Mouse (Mus musculus) kidney, embryonic 16.5 days (tissue): ENCODE measurements around the gene Chml. TPM values are rescaled to one million over a fixed set of nuclear protein-coding genes. Genes with fewer than 3 reads are reported as not detected.

Source experiments
- ATAC-seq: fragments of 200-750 bp; cut with Nextera tagmentation; 2 replicates; pipeline ENCODE4 v1.8.0; 2017; ENCODE audit warnings: moderate TSS enrichment; ENCODE audit not compliant: low FRiP score, low TSS enrichment
- H3K27ac ChIP-seq: fragments of 300-500 bp; sonication (generic); 2 replicates; pipeline ENCODE4 v1.5.1; 2014; ENCODE audit warnings: low read length
- H3K27me3 ChIP-seq: fragments of 300-500 bp; sonication (generic); 2 replicates; pipeline ENCODE4 v1.6.1; 2014; ENCODE audit warnings: low read length, control low read depth, mixed read lengths; ENCODE audit not compliant: insufficient read depth
- H3K36me3 ChIP-seq: fragments of 300-500 bp; sonication (generic); 2 replicates; pipeline ENCODE4 v1.6.1; 2014; ENCODE audit warnings: low read length, control low read depth, mixed read lengths; ENCODE audit not compliant: insufficient read depth
- H3K4me1 ChIP-seq: fragments of 300-500 bp; sonication (generic); 2 replicates; pipeline ENCODE4 v1.6.1; 2014; ENCODE audit warnings: low read length, control low read depth, mixed read lengths; ENCODE audit not compliant: insufficient read depth
- H3K4me2 ChIP-seq: fragments of 300-500 bp; sonication (generic); replicated peaks from 2 replicates; pipeline ENCODE4 v1.6.1; 2014; ENCODE audit warnings: low read depth, low read length
- H3K4me3 ChIP-seq: fragments of 300-500 bp; sonication (generic); 2 replicates; pipeline ENCODE4 v1.5.1; 2014; ENCODE audit warnings: mild to moderate bottlenecking, low read length
- H3K9ac ChIP-seq: fragments of 300-500 bp; sonication (generic); replicated peaks from 2 replicates; pipeline ENCODE4 v1.6.1; 2014; ENCODE audit warnings: low read length
- H3K9me3 ChIP-seq: fragments of 300-500 bp; sonication (generic); 2 replicates; pipeline ENCODE4 v1.6.1; 2016; ENCODE audit warnings: low read length, control low read depth
- WGBS: fragments of 180-500 bp; shearing (Covaris S2); extraction: QIAGEN DNeasy Blood & Tissue Kit; methylation state at CpG from one replicate; pipeline ENCODE4 v1.1.7; 2014; 5-methylcytosine and 5-hydroxymethylcytosine counted together
- polyA plus RNA-seq: library from polyadenylated mRNA; unstranded; fragments of >200 nt; fragmentation: Nextera tagmentation; extraction: Ambion mirVana; gene quantifications from 2 replicates; pipeline ENCODE4 v1.2.1, GENCODE M21; 2015

The Chml gene
- polyA plus RNA-seq = 3.0 and 3.6 TPM in 2 replicates

DNA sequence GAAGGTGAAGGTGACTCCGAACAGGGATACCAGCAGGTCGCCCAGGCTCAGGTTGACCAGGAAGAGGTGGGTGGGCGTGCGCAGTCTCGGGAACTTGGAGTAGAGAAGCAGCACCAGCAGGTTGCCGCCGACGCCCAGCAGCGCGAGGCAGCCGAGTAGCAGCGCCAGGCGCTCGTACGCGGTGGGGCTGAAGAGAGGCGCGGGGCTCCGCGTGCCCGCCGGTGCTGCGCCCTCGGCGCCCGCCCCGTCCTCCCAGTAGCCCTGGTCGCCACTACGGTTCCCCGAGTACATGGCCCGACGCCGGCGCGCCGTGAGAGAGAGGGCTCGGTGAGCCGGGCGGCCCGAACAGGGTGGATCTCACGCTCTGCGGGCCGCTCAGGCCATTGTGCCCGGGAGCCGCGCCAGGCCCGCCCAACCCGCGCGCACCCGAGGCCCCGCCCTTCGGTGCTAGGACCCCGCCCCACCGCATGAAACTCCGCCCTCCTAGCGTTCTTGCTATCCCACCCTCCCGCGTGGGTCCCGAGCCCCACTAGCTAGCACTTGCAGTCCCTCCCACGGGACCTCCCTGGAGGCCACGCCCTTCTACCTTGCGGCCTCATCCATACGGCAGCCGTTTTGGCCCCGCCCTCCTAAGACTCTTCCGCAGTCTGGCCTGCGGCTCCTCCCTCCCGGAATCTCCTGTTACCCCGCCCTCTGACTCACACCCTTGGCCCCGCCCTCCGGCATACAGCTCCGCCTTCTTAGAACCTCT, at the start of gene Chml, which contains the start of gene Opn3:
Gene Chml, minus strand, starts transcription at position 656 of the 751 bp plus-strand sequence.
Gene Opn3, minus strand, starts transcription at position 531 of the 751 bp plus-strand sequence.
- Histone ChIP-seq H3K9ac (peak within 1 kb of the TSS; percentile 87), H3K36me3 (peaks cover 8% of the 10 kb centered on the region), H3K4me2 (peak within 1 kb of the TSS; percentile 73), H3K4me3 (peak within 1 kb of the TSS; percentile 82), H3K4me1 (peaks cover 9% of the 10 kb centered on the region), H3K27me3 (no peaks in the 10 kb centered on the region), H3K9me3 (no peaks in the 10 kb centered on the region), H3K27ac (peak within 1 kb of the TSS; percentile 86)
- WGBS = 0% methylated on average over 67 of the region's 73 CpGs
- peak; percentile 98 for ATAC-seq

DNA sequence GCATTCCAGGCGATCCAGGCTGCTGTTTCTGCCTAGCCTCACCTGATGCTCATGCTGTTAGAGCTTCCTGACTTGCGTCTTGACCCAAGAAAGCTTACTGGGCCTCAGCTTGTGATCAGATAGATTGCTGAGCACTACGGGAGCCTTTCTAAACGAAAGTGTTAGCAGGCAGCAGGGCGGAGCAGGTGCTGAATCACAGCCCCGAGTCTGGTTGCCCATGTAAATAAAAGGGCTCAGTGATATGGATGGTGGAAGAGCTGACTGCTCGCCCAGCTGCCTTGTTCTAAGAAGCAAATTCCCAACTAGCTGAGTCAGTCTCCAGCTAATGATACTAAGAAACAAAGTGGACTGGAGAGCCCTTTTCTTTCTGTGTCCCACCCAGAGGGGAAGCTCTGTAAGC, 33.1 kb upstream of the Chml start:
- Histone ChIP-seq H3K27me3 (no peaks in the 10 kb centered on the region), H3K9ac (no peak overlapping the region), H3K36me3 (no peaks in the 10 kb centered on the region), H3K4me1 (no peaks in the 10 kb centered on the region), H3K4me2 (no peak overlapping the region), H3K27ac (no peak overlapping the region), H3K4me3 (no peak overlapping the region), H3K9me3 (no peaks in the 10 kb centered on the region)
- ATAC-seq = no peak
- WGBS = 41% methylated on average over 7 of the region's 7 CpGs

DNA sequence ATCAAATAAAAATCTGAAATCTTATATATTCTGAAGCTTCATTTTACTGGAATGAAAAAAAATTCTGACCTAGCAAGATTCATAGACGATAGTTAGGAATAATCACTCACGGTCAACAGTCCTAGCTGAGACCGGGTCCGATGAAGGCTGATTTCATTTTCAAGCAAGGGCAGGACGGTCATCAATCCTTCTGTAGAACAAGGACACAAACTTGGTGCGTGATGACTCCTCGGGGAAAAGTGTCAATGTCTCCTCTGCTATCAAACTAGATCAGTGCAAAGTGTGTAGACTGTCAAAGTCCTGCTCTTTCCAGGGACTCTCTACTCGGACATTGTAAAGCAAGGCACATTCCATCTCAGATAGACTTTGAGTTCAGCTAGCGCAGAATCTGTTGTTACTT, 24.1 kb upstream of the Chml start:
- no peaks in the 10 kb centered on the region for H3K27me3 ChIP-seq
- H3K4me2 ChIP-seq = no peak overlapping the region
- no peak overlapping the region for H3K27ac ChIP-seq
- no peaks in the 10 kb centered on the region for H3K9me3 ChIP-seq
- no peak overlapping the region for H3K4me3 ChIP-seq
- H3K9ac ChIP-seq = no peak overlapping the region
- H3K36me3 ChIP-seq = no peaks in the 10 kb centered on the region
- H3K4me1 ChIP-seq = no peaks in the 10 kb centered on the region
- 86% methylated on average over 9 of the region's 9 CpGs for WGBS
- ATAC-seq = no peak

DNA sequence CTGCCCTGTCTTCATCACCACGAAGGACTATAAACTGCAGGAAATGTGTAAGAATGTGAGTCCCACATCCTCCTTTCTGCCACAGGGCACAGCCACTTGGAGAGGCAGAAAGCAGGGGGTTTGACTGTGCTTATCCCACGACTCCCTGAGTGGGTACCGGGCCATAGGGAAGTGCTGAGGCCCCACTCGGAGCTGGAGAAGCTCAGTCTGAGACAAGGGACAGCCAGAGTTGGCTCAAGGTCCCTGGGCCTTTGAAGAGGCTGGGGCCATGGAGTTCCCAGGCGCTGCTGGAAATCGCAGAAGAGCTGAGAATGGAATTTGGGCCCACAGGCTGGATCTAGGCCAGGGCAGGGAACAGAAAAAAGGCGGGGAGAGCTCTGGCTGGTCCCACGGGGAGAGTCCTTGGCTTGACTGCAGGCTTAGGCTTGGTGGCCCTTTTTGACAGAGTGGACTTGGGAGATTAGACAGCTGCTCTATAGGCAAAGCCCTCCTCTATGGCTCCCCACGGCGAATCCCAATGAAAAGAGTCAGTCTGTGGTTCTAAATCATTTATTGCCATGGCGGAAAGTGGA, 19.7 kb upstream of the Chml start:
- Histone ChIP-seq H3K27me3 (no peaks in the 10 kb centered on the region), H3K9me3 (no peaks in the 10 kb centered on the region), H3K4me2 (no peak overlapping the region), H3K27ac (no peak overlapping the region), H3K4me3 (no peak overlapping the region), H3K4me1 (no peaks in the 10 kb centered on the region), H3K9ac (no peak overlapping the region), H3K36me3 (no peaks in the 10 kb centered on the region)
- 76% methylated on average over 11 of the region's 11 CpGs for WGBS
- peak; percentile 71 for ATAC-seq

DNA sequence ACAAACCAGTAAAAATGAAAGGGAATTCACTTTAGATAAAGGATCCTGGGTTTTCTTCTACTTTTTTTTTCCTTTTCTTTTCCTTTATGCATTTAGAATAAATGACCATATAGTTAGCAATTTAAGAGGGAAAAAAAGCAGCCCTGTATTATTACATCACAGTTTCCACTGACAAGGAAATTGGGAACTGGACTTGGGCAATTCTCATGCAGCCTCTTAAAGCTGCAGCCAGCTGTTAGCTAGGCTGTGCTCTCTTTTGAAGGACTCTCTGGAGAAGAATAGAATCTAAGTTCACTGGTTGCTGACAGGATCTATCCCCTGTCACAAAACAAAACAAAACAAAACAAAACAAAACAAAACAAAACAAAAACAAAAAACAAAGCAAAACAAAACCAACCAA, 15.3 kb upstream of the Chml start:
- Histone ChIP-seq H3K4me1 (no peaks in the 10 kb centered on the region), H3K4me2 (no peak overlapping the region), H3K27ac (no peak overlapping the region), H3K36me3 (no peaks in the 10 kb centered on the region), H3K9ac (no peak overlapping the region), H3K27me3 (no peaks in the 10 kb centered on the region), H3K4me3 (no peak overlapping the region), H3K9me3 (no peaks in the 10 kb centered on the region)
- no peak; the same call in 1 of the 2 replicates for ATAC-seq

DNA sequence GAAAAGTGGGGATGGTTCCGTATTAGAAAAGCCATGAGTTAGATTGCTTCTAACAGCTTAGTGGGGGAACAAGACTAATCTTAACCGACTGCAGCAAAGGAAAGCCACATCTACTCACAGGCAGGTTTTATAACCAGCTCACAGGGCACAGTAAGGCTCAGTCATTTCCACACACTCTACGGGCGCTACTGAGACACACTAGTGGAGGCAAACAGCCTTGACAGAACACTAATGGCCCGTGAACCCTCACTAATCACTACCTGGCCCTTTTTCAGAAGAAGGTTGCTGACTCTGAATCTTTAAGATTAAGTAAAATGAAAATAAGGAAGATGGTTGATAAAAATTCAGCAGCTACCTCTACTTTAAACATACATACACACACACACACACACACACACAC, 14.9 kb upstream of the Chml start:
- ATAC-seq = peak; percentile 78; the same call in 1 of the 2 replicates

DNA sequence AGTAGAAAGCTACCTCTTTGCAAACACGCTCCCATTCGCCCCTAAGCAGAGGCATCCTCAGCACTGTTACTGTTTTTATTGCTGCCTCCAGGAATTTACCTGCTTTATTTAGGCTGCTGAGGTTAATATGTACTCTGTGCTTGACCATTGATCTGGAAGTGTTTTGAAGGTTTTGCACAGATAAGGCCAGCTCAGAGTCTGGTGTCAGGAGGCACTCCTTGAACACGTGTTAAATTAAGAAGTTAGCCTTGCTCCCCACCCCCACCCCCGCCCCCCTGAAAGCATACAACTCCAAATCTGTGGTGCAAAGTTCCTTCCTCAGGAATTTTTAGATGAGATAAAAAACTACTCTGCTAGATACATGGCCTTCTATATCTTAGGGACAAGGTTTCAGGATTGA, 8.4 kb upstream of the Chml start:
- H3K27ac ChIP-seq = no peak overlapping the region
- WGBS = 73% methylated on average over 4 of the region's 4 CpGs
- no peak overlapping the region for H3K4me2 ChIP-seq
- H3K9me3 ChIP-seq = no peaks in the 10 kb centered on the region
- no peak overlapping the region for H3K9ac ChIP-seq
- H3K4me3 ChIP-seq = no peak overlapping the region
- ATAC-seq = no peak
- no peaks in the 10 kb centered on the region for H3K27me3 ChIP-seq
- H3K4me1 ChIP-seq = no peaks in the 10 kb centered on the region
- no peaks in the 10 kb centered on the region for H3K36me3 ChIP-seq

More for the DNA sequence above, 14.9 kb upstream of the Chml start:
- Histone ChIP-seq H3K36me3 (no peaks in the 10 kb centered on the region), H3K27ac (no peak overlapping the region), H3K9ac (no peak overlapping the region), H3K4me3 (no peak overlapping the region), H3K9me3 (no peaks in the 10 kb centered on the region), H3K27me3 (no peaks in the 10 kb centered on the region), H3K4me1 (no peaks in the 10 kb centered on the region), H3K4me2 (no peak overlapping the region)
- 46% methylated on average over 5 of the region's 5 CpGs for WGBS

DNA sequence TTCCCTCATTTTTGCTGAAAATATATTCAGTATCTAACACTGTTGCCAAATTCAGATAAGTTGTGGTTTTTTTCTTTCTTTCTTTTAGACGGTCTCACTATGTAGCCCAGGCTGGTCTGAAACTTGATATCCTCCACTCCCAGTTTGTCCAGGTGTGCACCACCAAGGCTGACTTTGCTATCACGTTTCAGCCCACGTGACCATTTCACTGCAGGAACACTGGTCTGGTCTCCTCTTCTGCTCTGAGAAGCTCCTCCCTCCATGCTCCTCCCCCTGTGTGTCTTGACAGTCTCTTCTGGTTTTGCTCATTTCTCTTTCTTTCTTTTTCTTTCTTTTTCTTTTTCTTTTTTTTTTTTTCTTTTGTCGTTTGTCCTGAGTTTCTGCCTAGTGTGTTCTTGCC, 7.1 kb upstream of the Chml start:
- no peaks in the 10 kb centered on the region for H3K27me3 ChIP-seq
- no peak overlapping the region for H3K4me2 ChIP-seq
- H3K36me3 ChIP-seq = no peaks in the 10 kb centered on the region
- H3K9ac ChIP-seq = no peak overlapping the region
- peak; percentile 81; the same call in 1 of the 2 replicates for ATAC-seq
- WGBS = 24% methylated on average over 4 of the region's 4 CpGs
- H3K27ac ChIP-seq = no peak overlapping the region
- no peaks in the 10 kb centered on the region for H3K9me3 ChIP-seq
- H3K4me1 ChIP-seq = no peaks in the 10 kb centered on the region
- no peak overlapping the region for H3K4me3 ChIP-seq

DNA sequence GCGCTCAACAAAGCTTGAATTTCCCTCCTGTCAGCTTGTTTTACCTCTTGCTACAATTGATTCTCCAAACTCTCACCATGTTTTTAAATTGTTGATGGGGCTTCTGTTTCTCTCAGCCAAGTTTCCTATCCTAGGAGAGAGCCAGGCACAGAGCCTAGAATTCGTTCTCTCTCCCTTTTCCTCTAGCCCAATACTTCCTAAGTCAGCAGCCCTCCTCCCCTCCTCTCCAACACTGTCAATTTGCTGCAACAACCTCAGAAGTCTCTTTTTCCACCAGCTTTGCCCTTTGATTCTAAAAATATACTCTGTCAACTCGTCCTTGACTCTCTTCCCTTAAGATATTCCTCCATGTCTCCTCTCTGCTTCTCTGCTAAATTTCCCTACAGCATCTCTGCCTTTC, 6.7 kb upstream of the Chml start:
- 49% methylated on average over 3 of the region's 3 CpGs for WGBS
- Histone ChIP-seq H3K9ac (no peak overlapping the region), H3K4me3 (no peak overlapping the region), H3K27me3 (no peaks in the 10 kb centered on the region), H3K4me1 (no peaks in the 10 kb centered on the region), H3K4me2 (no peak overlapping the region), H3K36me3 (no peaks in the 10 kb centered on the region), H3K9me3 (no peaks in the 10 kb centered on the region), H3K27ac (no peak overlapping the region)
- no peak for ATAC-seq

DNA sequence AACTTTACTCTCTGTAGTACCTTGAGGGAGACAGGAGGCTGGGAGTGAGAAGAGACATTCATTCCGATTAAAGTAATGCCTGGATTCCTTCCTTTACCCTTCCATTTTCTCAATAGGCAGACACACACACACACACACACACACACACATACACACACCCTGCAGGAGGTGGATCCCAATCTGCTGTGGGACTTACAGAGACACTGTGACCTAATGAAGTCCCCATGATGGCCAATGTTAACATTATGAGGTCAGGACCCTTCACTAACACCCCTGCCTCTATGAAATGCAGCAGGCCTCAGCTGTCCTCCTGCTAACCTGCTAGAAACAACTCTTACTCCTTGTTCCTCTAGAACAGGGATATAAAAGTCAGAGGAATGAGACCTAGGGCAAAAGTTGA, 5.6 kb upstream of the Chml start, which contains the start of gene Wdr64:
Gene Wdr64, plus strand, starts transcription at position 301 of the 400 bp plus-strand sequence.
- H3K9me3 ChIP-seq = no peaks in the 10 kb centered on the region
- H3K4me1 ChIP-seq = no peaks in the 10 kb centered on the region
- 79% methylated on average over 1 of the region's 1 CpGs for WGBS
- H3K27ac ChIP-seq = no peak within 1 kb of the TSS
- no peak within 1 kb of the TSS for H3K4me2 ChIP-seq
- no peak within 1 kb of the TSS for H3K9ac ChIP-seq
- no peak within 1 kb of the TSS for H3K4me3 ChIP-seq
- ATAC-seq = no peak
- H3K36me3 ChIP-seq = no peaks in the 10 kb centered on the region
- H3K27me3 ChIP-seq = no peaks in the 10 kb centered on the region
